Mouse (Mus musculus): ENCODE measurements around the gene Dexi. TPM values are rescaled to one million over a fixed set of nuclear protein-coding genes. Genes with fewer than 3 reads are reported as not detected.
A peak's percentile ranks its signal among the peaks of the same experiment; 100 is the strongest.

The Dexi gene
- total RNA-seq, 2 experiments from 2014 or later = 29.7 to 33.3 TPM

DNA sequence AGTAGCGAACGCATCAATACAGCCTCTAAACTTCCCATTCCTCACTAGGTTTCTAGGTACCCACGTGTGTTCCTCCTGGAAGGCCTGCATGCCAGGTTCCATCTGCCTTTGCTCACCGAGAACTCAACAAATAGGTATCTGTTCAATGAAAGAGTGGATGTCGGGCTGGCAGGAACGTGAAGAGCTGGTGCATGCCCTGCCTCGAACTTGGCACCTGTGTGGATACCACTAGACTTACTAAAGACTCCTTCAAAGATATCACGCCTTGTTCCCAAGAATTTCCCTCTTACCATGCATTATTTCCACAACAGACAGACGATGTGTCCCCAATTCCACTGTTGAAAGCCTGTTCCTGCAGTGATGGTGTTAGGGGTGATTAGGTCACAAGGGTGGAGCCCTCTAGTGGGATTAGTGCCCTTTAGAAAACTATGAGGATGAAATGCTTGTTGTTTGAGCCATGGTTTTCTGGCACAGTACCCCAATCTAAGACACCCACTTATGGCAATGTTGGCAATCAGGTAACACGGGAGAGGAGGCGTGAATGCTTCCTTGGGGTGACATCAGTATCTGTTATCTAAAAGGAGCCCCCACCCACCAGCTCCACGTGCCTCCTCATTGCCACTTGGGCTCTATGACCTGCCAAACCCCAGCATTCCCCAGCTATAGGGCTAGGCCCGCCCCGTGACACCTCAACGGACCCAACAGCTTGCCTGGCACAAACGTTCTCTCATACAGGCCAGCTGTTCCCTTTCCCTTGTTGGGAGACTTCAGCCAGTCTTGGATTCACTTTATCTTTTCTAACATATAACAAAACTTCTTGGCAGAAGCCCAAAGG is 1.9 kb downstream of the Dexi start:
- DNase-seq = no peak

GRCm38 (mm10) chr16:10536961-10537360 is 5.9 kb downstream of the Dexi start:
- peak in 1 of 2 experiments; percentile 27 for DNase-seq

GRCm38 (mm10) chr16:10536323-10536722 is 6.5 kb downstream of the Dexi start:
- DNase-seq = no peak

- DNase-seq = no peak
Measured at GRCm38 (mm10) chr16:10534567-10534966, 8.3 kb downstream of the Dexi start.

DNA sequence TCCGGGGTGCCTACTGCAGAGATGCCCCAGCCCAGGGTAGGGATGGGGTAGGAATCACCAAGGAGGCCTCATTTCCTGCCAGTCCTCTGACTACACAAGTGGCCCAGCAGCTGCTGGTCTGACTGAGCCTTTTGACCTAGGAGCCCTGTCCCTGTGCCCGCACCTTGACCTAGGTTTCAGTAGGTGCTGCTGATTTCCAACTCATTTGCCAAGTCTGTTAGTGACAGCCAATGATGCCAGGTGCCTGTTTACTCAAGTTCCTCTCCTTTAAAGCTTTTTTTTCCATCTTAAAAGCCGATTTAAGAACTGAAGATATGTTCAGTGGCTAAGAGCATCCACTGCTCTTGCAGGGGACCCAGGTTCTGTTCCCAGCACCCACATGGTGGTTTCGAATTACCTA is 9.1 kb downstream of the Dexi start:
- no peak for DNase-seq

DNA sequence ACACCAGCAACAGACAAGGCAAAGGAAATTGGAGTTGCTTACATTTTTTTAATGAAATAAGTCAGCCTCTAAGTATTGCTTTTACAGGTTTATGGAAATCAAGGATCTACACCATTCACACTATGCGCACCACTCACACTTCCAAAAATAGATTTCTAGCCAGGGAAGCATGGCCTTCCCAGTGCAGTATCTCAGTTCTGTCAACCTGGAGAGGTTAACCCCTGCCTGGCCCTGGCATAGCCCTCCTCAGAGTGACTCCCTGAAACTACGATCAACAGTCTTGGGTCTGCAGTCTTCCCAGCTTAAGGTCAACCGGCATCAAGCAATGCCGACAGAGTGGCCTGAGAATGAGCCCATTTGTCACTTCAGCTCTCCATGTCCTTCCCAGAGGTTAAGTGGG is 12.7 kb downstream of the Dexi start:
- DNase-seq = no peak

DNA sequence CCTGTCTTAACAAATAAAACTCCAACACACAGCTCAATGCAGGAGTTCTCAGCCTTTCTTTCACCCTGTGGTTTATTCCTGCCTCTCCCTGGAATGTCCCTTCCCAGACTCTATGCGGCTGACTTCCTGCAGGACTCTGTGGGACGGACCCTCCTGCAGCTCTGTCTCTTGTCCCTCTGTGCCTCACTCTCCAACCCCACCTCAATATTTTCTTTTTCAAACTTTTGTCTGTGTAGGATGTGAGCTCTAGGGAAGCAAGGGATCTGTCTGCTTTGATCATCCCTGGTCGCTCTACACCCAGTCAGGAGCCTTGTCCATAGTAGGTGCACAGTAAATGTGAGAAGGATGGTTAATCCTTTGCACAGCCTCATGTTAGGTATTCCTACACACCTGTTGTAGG is 14.5 kb downstream of the Dexi start:
- DNase-seq = no peak

- DNase-seq = no peak
Measured at GRCm38 (mm10) chr16:10527046-10527644, 15.7 kb downstream of the Dexi start.

DNA sequence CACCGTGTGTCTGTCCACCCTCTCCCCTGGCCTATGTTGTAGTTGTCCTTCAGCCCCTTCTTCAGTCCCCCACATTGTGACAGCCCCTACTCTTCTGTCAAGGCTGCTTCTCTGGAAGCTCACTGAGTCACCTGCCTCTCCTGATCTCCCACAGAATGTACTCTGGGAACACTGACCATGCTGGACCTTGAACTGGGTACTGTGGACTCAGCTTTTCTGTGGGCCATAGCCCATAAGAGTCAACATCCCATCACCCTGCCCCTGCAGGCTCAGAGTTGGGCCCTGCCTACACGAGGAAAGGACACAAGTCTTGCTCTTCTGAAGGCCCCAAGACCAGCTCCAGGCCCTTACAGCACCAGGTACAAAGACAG is 17.3 kb downstream of the Dexi start:
- no peak for DNase-seq

DNA sequence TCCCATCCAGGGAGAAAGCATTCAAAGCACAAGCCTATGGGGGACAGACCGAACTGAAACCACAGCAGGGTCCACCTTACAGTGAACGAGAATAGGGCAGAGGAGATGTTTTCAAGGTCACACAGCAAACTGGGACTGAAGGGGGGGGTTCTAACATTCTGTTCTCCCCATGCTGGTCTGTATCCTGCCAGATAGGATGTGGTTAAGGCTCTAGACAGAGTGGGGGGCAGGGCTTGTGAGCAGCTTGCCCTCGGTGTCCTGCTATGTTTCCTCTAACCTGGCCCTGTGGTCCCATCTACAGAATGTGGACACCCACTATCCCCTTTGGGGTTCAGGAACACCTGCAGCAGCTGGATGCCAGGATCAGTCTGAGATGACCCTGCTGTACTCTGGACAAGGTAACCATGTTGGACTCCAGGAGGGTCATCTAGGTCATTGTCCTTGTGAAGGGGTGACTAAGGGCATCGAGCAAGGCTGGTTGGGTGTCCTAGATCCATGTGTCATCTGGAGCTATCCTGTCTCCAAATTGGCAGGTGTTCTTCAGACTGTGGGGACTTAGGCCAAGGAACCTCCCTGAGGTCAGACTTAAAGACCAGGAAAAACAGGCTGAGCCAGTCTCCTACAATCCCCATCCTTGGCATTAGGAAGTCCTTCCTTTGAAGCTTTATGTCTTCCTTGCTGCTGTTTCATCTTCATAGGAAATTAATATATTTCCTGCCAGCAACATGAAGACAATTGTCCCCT is 17.8 kb downstream of the Dexi start:
- no peak for DNase-seq

GRCm38 (mm10) chr16:10523650-10524049 is 19.2 kb downstream of the Dexi start:
- no peak for DNase-seq

DNA sequence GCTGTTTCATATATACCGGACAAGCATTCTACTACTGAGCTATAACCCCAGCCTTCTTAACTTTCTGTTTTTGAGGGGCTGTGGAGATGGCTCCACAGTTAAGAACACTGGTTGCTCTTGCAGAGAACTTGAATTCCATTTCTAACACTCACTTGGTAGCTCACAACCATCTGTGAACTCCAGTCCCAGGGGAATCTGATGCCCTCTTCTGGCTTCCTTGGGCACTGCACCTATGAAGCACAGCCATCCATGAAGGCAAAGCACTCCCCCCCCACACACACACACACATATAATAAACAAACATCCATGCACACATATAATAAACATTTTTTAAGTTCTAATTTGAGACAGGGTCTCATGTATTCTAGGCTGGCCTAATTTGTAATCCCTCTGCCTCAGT is 20.0 kb downstream of the Dexi start:
- DNase-seq = peak; percentile 54 to 79

GRCm38 (mm10) chr16:10520908-10521614 is 21.8 kb downstream of the Dexi start:
- DNase-seq = peak; percentile 71 to 90

DNA sequence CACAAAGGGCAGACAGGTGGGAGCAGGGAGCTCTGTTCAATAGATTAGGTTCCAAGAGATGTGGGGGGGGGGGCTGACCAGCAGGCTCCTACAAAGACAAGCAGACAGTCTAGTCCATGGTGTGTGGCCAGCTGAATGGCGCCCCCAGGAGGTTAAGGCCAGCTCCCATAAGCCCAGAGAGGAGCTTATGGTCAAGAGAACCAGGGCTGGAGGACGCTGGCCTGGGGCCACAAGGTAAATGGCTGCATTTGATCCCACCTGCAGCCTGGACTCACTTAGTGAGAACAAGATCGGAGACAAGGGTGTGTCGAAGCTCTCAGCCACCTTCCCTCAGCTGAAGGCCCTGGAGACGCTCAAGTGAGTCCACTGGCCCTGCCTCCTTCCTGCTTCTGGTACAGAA is 24.8 kb downstream of the Dexi start:
- DNase-seq = no peak

GRCm38 (mm10) chr16:10515953-10516572 is 26.8 kb downstream of the Dexi start:
- no peak for DNase-seq

GRCm38 (mm10) chr16:10511134-10511520 is 31.7 kb downstream of the Dexi start:
- no peak for DNase-seq

GRCm38 (mm10) chr16:10510477-10511133 is 32.2 kb downstream of the Dexi start:
- peak in 1 of 2 experiments; percentile 51 for DNase-seq

GRCm38 (mm10) chr16:10508691-10509090 is 34.2 kb downstream of the Dexi start:
- DNase-seq = no peak

DNA sequence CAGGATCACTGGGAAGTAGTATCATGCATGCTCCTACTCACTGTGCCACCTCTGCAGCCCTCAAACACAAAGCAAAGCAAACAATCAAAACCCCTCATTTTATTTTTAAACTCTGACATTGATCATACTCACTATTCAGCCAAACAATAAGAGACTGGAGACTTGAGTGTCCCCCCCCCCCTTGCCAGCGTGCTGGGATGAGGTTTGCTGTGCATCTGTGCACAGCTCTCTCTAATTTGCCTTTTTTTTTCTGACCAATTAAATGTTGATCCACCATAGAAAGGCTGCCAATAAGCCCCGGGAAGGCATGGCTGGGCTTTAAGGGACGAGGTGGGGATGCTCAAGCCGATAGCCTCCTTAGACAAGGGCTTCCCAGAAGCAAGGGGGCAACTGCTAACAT is 35.4 kb downstream of the Dexi start:
- DNase-seq = no peak

DNA sequence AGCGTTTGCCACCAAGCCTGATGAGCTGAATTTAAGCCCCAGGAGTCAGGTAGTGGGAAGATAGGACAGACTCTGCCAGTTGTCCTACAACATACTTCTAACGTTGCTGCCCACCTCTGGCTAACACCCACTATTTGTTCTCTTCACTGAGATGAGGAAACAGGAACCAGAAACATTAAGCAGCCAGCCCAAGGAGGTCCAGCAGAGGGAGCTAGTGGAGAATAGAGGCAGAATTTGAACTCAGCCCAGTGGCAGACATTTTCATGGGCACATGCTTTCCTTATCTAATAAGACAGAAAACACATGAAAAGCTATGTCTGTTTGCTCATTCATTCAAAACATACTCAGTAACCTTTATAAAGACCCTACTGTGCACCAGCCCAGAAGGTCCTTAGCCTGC is 39.8 kb downstream of the Dexi start:
- DNase-seq = no peak

DNA sequence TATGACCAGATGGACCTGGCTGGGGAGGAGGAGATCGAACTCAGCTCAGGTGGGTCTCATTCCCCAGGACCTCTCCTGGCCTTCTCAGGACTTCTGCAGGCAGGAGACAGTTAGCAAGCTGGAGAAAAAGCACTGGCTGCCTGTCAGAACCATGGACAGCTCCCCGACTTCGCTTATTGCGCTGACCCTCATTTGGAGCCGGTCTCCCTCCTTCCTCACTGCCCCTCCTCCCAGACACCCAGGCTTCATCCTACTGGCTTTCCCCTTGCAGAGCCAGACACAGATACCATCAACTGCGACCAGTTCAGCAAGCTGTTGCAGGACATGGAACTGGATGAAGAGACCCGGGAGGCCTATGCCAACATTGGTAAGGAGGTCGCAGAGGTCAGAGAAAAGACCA is 41.0 kb downstream of the Dexi start:
- DNase-seq = peak in 1 of 2 experiments; percentile 38

DNA sequence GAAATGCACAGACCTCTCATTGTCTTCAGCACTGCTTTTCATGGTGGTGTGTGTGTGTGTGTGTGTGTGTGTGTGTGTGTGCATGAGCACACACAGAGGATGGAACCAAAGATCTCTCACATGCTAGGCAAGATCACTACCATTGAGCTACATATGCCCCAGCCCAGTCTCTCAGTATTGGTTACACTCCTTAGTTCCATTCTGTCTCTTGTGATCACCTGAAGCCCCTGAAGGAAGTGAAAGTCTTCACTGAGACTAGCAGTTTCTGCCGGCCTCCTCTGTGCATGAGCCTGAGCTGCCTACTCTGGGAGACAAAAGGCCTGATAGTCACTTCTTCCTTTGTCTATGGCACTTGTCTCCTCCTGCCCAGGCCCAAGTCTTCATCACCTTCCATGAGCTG is 43.7 kb downstream of the Dexi start:
- no peak for DNase-seq
